Mouse (Mus musculus) embryonic facial prominence, embryonic 12.5 days (tissue): ENCODE measurements around the gene Rbm34. TPM values are rescaled to one million over a fixed set of nuclear protein-coding genes. Genes with fewer than 3 reads are reported as not detected.
"Not testable (repeated sequence)": the region's sequence is repeated elsewhere in the genome, so short reads cannot be mapped to it uniquely, and the experiment has no call there.

Source experiments
- ATAC-seq: fragments of 200-750 bp; cut with Nextera tagmentation; 2 replicates; pipeline ENCODE4 v1.8.0; 2017; ENCODE audit not compliant: insufficient number of reproducible peaks, insufficient read depth, low FRiP score, low TSS enrichment
- H3K27ac ChIP-seq: fragments of 300-500 bp; sonication (generic); 2 replicates; pipeline ENCODE4 v1.5.1; 2016; ENCODE audit warnings: mild to moderate bottlenecking
- H3K27me3 ChIP-seq: fragments of 300-500 bp; sonication (generic); 2 replicates; pipeline ENCODE4 v1.6.1; 2016; ENCODE audit warnings: mild to moderate bottlenecking, moderate library complexity
- H3K36me3 ChIP-seq: fragments of 300-500 bp; sonication (generic); 2 replicates; pipeline ENCODE4 v1.6.1; 2016; ENCODE audit warnings: mild to moderate bottlenecking
- H3K4me1 ChIP-seq: fragments of 300-500 bp; sonication (generic); 2 replicates; pipeline ENCODE4 v1.6.1; 2016
- H3K4me2 ChIP-seq: fragments of 300-500 bp; sonication (generic); replicated peaks from 2 replicates; pipeline ENCODE4 v1.6.1; 2016; ENCODE audit warnings: mild to moderate bottlenecking, moderate library complexity
- H3K4me3 ChIP-seq: fragments of 300-500 bp; sonication (generic); 2 replicates; pipeline ENCODE4 v1.5.1; 2016; ENCODE audit warnings: mild to moderate bottlenecking
- H3K9ac ChIP-seq: fragments of 300-500 bp; sonication (generic); 2 replicates; pipeline ENCODE4 v1.6.1; 2016; ENCODE audit warnings: mild to moderate bottlenecking, moderate library complexity
- H3K9me3 ChIP-seq: fragments of 300-500 bp; sonication (generic); 2 replicates; pipeline ENCODE4 v1.6.1; 2016; ENCODE audit warnings: mild to moderate bottlenecking, moderate library complexity
- WGBS: fragments of 180-500 bp; shearing (Covaris S2); methylation state at CpG from one replicate; pipeline ENCODE4 v1.1.7; 2016; 5-methylcytosine and 5-hydroxymethylcytosine counted together
- polyA plus RNA-seq: library from polyadenylated mRNA; unstranded; fragments of >200 nt; fragmentation: Nextera tagmentation; extraction: Ambion mirVana; gene quantifications from 2 replicates; pipeline ENCODE4 v1.2.1, GENCODE M21; 2016

Gene Rbm34
- polyA plus RNA-seq, 1 experiment from 2014 or later = 35.4 TPM

DNA sequence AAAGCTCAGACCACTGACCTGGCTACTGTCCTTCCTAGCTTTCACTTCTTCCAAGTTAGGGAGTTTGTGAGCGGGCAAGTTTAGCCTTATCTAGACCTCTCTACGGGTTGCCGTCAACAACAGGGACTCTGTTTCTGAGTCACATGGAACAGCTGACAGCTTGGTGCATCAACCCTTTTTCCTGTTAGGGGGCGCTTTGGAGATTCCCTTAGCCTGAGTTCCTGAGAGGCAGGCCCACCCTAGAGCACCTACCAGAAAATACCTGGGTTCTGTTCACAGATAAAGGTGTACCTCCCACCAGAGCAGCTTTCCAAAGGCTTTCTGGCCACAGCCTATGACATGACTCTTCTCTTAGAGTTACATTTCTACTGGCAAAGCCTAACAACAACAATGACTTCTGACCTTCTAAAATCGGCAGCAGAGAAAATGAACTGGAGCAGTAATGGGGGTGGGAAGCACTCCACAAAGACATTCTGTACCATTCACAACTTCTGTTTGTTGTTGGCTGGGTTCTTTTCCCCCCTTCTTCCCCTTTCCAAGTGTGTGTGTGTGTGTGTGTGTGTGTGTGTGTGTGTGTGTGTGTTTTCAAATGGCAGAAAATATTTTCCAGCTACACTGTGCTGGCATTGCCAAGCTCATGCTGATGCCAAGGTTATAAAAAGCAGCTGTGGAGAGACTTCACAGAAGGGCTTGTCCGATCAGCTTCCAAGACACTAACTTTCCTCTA, 53.5 kb downstream of the Rbm34 start:
- Histone ChIP-seq H3K4me1 (peaks cover 5% of the 10 kb centered on the region; the same call in 1 of the 2 replicates), H3K27ac (no peak overlapping the region), H3K4me3 (no peak overlapping the region), H3K36me3 (no peaks in the 10 kb centered on the region; the same call in 1 of the 2 replicates), H3K9ac (no peak overlapping the region), H3K27me3 (no peaks in the 10 kb centered on the region), H3K4me2 (no peak overlapping the region), H3K9me3 (no peaks in the 10 kb centered on the region)
- ATAC-seq = no peak
- 55% methylated on average over 6 of the region's 6 CpGs for WGBS

DNA sequence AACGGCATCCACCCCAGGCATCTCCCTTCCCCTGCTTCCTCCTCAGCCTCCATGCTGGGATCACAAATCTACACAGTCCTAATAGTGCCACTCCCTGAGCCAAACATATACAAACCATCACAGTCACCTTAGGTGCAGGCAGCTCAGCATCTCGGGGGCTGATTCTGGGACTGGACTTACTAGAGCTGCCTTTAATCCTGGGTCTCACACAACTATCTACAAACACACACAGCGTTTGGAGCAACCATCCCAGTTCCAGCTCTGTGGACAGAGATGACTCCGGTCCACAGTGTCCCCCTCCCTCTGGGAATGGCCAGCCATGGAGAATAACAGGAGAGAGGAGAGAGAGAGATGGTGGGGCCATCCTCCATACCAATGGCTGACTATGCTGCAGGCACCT, 54.3 kb downstream of the Rbm34 start:
- no peak overlapping the region for H3K4me3 ChIP-seq
- H3K27ac ChIP-seq = no peak overlapping the region
- H3K4me1 ChIP-seq = peaks cover 5% of the 10 kb centered on the region; the same call in 1 of the 2 replicates
- H3K9ac ChIP-seq = no peak overlapping the region
- H3K36me3 ChIP-seq = no peaks in the 10 kb centered on the region
- no peak overlapping the region for H3K4me2 ChIP-seq
- WGBS = 84% methylated on average over 4 of the region's 4 CpGs
- 0 out of 2 replicates have a peak, but pooled peaks cover 4% of the 10 kb centered on the region for H3K27me3 ChIP-seq
- ATAC-seq = no peak
- H3K9me3 ChIP-seq = no peaks in the 10 kb centered on the region

- no peak overlapping the region for H3K4me2 ChIP-seq
- no peak overlapping the region for H3K4me3 ChIP-seq
- no peaks in the 10 kb centered on the region for H3K9me3 ChIP-seq
- H3K4me1 ChIP-seq = peaks cover 5% of the 10 kb centered on the region; the same call in 1 of the 2 replicates
- H3K36me3 ChIP-seq = no peaks in the 10 kb centered on the region
- 27% methylated on average over 10 of the region's 10 CpGs for WGBS
- H3K27ac ChIP-seq = no peak overlapping the region
- H3K9ac ChIP-seq = no peak overlapping the region
- no peak for ATAC-seq
- H3K27me3 ChIP-seq = 0 out of 2 replicates have a peak, but pooled peaks cover 4% of the 10 kb centered on the region
These were observed 56.1 kb downstream of the Rbm34 start for GRCm38 (mm10) chr8:126914609-126915375.

DNA sequence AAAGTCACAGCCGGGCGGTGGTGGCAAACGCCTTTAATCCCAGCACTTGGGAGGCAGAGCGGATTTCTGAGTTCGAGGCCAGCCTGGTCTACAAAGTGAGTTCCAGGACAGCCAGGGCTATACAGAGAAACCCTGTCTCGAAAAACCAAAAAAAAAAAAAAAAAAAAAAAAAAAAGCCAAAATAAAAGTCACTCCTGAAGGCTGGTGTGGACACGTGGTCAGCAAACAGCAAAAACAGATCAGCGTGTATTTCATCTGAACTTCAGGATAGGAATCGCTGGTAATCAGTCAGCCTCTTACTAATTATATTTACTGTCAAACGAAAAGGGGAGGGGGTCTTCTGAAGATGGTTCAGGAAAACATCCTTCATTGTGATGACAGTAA, 56.8 kb downstream of the Rbm34 start:
- H3K4me2 ChIP-seq = not testable (repeated sequence)
- WGBS = 62% methylated on average over 10 of the region's 10 CpGs

DNA sequence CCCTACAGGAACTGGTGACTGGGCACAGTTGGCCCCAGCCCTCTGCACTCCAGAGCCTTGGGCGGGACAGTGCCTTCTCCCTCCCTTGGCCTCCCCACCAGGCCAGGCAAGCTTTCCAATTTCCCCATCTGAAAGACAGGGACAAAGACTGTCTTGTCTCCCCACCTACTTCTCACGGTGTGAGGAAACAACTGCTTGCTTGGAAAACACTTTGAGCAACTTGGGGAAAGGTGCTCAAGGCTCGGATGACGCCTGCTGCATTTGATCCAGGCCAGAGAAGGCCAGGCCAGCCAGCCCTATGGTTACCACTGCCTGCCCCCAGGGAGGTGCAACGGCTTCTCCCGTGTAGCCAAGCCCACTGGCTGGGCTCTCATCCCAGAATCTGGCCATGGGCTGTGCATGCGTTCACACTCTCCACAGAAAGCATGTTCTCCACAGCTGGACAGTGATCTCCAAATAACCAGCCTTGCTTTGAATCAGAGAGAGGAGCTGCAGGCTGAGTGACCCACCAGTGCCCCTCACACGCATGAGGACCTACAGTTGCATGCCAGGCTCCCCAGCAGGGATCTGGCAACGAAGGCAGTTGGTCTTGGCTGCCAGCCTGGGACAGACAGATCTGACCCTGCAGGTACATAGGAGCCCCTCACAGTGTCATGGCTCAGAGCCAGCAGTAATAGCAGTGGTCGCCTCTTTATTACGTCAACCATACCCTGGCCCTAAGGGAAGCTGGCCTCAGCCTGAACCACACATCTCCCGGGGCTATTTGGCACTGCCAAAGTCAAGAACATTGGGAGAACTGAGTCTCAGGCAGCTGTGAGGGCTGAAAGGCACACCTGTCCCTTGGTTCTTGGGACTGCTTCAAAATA, 57.4 kb downstream of the Rbm34 start:
- H3K4me3 ChIP-seq = no peak overlapping the region
- H3K9ac ChIP-seq = no peak overlapping the region
- 0 out of 2 replicates have a peak, but pooled peaks cover 4% of the 10 kb centered on the region for H3K27me3 ChIP-seq
- peaks cover 5% of the 10 kb centered on the region; the same call in 1 of the 2 replicates for H3K4me1 ChIP-seq
- no peaks in the 10 kb centered on the region for H3K9me3 ChIP-seq
- WGBS = 41% methylated on average over 12 of the region's 12 CpGs
- no peak overlapping the region; the same call in 1 of the 2 replicates for H3K27ac ChIP-seq
- H3K36me3 ChIP-seq = no peaks in the 10 kb centered on the region
- no peak overlapping the region for H3K4me2 ChIP-seq
- ATAC-seq = peak; percentile 48; the same call in 1 of the 2 replicates

More for the DNA sequence above, 56.8 kb downstream of the Rbm34 start:
- not testable (repeated sequence) for H3K4me3 ChIP-seq, ATAC-seq, H3K27me3 ChIP-seq, H3K36me3 ChIP-seq, H3K4me1 ChIP-seq, H3K27ac ChIP-seq, H3K9me3 ChIP-seq, H3K9ac ChIP-seq

- Histone ChIP-seq H3K4me1 (peaks cover 5% of the 10 kb centered on the region; the same call in 1 of the 2 replicates), H3K4me2 (no peak overlapping the region), H3K9ac (no peak overlapping the region), H3K4me3 (no peak overlapping the region), H3K27me3 (0 out of 2 replicates have a peak, but pooled peaks cover 4% of the 10 kb centered on the region), H3K36me3 (no peaks in the 10 kb centered on the region), H3K27ac (no peak overlapping the region), H3K9me3 (no peaks in the 10 kb centered on the region)
- WGBS = 74% methylated on average over 10 of the region's 10 CpGs
- no peak for ATAC-seq
These were observed 61.5 kb downstream of the Rbm34 start for GRCm38 (mm10) chr8:126909371-126909802.

- Histone ChIP-seq H3K4me3 (no peak overlapping the region), H3K9me3 (no peaks in the 10 kb centered on the region), H3K27ac (no peak overlapping the region), H3K9ac (no peak overlapping the region), H3K27me3 (0 out of 2 replicates have a peak, but pooled peaks cover 4% of the 10 kb centered on the region), H3K4me2 (no peak overlapping the region), H3K4me1 (peaks cover 5% of the 10 kb centered on the region; the same call in 1 of the 2 replicates), H3K36me3 (no peaks in the 10 kb centered on the region)
- 79% methylated on average over 6 of the region's 6 CpGs for whole genome bisulfite sequencing
- ATAC-seq = no peak
These were observed 62.1 kb downstream of the Rbm34 start for GRCm38 (mm10) chr8:126908805-126909204.

DNA sequence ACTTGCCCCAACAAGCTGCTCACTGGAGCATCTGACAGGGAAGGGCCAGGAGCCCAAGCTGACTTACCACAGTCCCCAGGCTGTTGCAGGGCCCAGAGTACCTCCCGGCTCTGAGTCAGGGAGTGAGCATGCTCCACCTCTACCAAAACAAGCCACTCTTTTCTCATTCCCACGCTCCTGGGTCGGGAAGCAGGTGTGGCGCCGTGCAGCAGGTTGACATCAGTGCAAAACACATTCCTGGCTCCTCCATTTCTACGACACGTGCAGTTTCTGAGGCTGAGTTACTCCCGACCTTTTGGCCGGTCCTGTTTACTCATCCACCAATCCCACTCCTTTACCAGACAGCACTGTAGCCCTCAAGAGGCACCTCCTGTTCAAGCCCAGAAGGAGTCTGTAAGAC, 62.9 kb downstream of the Rbm34 start:
- ATAC-seq = no peak
- WGBS = 82% methylated on average over 9 of the region's 9 CpGs

DNA sequence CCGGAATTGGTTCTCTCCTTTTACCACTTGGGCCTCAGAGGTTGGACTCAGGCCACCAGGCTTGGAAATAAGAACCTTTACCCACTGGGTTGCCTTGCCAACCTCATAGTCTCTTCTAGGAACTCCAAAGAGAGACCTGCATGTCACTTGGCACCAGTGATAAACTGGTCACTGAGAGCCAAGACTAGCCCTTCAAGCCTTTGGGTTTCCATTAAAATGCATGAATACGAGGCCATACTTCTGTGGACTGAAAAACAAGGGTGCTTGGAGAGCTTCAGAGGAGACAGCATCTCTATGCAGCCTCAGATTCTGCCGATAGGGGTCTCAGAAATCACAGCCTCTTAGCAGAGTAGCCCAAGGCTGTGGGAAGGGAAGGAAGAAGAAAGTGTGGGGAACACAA, 63.5 kb downstream of the Rbm34 start:
- H3K27ac ChIP-seq = no peak overlapping the region
- no peaks in the 10 kb centered on the region for H3K36me3 ChIP-seq
- H3K27me3 ChIP-seq = 0 out of 2 replicates have a peak, but pooled peaks cover 4% of the 10 kb centered on the region
- ATAC-seq = no peak
- H3K9me3 ChIP-seq = no peaks in the 10 kb centered on the region
- no peak overlapping the region for H3K9ac ChIP-seq
- no peak overlapping the region for H3K4me3 ChIP-seq
- no peak overlapping the region for H3K4me2 ChIP-seq
- no peaks in the 10 kb centered on the region for H3K4me1 ChIP-seq
- WGBS = 81% methylated on average over 3 of the region's 3 CpGs

More for the DNA sequence above, 62.9 kb downstream of the Rbm34 start:
- Histone ChIP-seq H3K27me3 (0 out of 2 replicates have a peak, but pooled peaks cover 4% of the 10 kb centered on the region), H3K4me2 (no peak overlapping the region), H3K36me3 (no peaks in the 10 kb centered on the region), H3K4me1 (no peaks in the 10 kb centered on the region), H3K4me3 (no peak overlapping the region), H3K27ac (no peak overlapping the region), H3K9me3 (no peaks in the 10 kb centered on the region), H3K9ac (no peak overlapping the region)

- ATAC-seq = no peak
- Histone ChIP-seq H3K4me3 (no peak overlapping the region), H3K4me2 (no peak overlapping the region), H3K4me1 (no peaks in the 10 kb centered on the region), H3K27ac (no peak overlapping the region), H3K9ac (no peak overlapping the region), H3K9me3 (no peaks in the 10 kb centered on the region), H3K36me3 (no peaks in the 10 kb centered on the region), H3K27me3 (no peaks in the 10 kb centered on the region)
- WGBS = 84% methylated on average over 3 of the region's 3 CpGs
These were observed 65.5 kb downstream of the Rbm34 start for GRCm38 (mm10) chr8:126905387-126905786.

DNA sequence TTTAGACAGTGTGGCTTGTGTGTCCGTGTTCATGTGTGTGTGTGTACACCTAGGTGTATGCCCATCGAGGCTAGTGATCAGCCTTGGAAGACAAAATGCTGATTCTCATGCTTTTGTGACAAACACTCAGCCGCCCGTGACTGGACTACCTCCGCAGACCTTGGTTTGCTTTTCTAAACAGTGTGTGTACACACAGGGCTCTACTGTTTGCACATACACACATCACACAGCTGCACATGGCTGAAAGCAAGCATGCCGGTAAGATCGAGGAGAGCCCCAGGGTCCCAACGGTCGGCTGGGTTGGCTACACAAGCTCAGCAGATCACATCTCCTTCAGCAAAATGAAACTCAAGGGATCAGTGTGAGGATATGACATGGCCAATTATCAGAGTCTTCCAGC, 66.9 kb downstream of the Rbm34 start:
- 88% methylated on average over 9 of the region's 9 CpGs for WGBS
- H3K9ac ChIP-seq = no peak overlapping the region
- H3K4me3 ChIP-seq = no peak overlapping the region
- H3K36me3 ChIP-seq = no peaks in the 10 kb centered on the region
- H3K9me3 ChIP-seq = no peaks in the 10 kb centered on the region
- H3K4me2 ChIP-seq = no peak overlapping the region
- no peaks in the 10 kb centered on the region for H3K27me3 ChIP-seq
- no peak overlapping the region for H3K27ac ChIP-seq
- H3K4me1 ChIP-seq = no peaks in the 10 kb centered on the region
- no peak for ATAC-seq
